Mouse (Mus musculus) megakaryocyte, adult 5-6 weeks (primary cell): ENCODE measurements around the gene Hes1. TPM values are rescaled to one million over a fixed set of nuclear protein-coding genes. Genes with fewer than 3 reads are reported as not detected.

ENCODE experiments used
- ATAC-seq: 2 replicates; pipeline ENCODE4 v1.8.0; 2016; ENCODE audit warnings: mild to moderate bottlenecking, inconsistent platforms; ENCODE audit not compliant: poor library complexity, severe bottlenecking
- total RNA-seq, 2 experiments: library from RNA; stranded (forward) in 1 of 2; stranded (reverse) in 1 of 2; fragments of 153-499, 151-499 nt in 1 of 2; fragments of 221-1000, 200-1000 nt in 1 of 2; gene quantifications; 2 replicates each; pipeline versions ENCODE4 v1.2.3 to v1.2.4; 2015 to 2017

Gene Hes1
- total RNA-seq (2015) (0.60 and 0.71 TPM in 2 replicates), total RNA-seq (2017) (0.18 and 0.49 TPM in 2 replicates)

- peak; percentile 39 for ATAC-seq
Measured at GRCm38 (mm10) chr16:30063984-30064453, at the start of gene Hes1. Gene Hes1 (plus strand): TSS chr16:30064384.

DNA sequence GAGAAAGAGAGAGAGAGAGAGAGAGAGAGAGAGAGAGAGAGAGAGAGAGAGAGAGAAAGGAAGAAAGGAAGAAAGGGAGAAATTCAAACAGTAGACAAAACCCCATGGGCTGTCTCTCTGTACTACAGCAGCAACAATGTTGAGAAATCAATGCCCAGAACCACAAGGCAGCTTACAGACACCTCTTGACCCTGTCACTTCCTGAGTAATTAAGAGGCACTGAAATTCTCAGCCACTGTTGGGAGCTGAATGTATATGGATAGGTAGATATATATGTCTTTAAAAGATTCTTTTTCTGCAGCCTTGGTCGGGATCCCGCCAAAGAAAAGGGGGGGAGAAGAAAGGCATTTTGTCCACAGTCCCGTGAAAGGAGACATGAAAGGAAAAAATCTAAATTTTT, 48.1 kb upstream of the Hes1 start:
- ATAC-seq = peak; percentile 79

DNA sequence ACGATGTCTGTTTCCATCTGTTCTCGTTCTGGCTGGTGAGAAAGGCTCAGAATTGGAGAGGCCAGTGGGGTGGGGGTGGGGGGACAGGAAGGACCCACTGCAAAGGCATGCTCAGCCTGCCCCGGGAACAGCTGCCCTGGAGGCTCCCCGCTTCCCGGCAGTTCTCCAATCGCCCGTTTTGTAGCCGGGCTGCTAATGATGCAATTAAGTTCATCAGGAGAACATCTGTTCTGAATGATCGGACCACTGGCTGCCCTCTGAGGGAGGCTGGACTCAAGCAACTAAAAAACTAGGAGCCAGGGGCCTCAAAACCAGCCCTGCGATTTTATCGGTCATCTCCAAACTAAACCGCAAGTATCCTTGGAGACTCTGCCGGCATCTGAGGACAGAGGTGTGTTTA, 44.1 kb upstream of the Hes1 start:
- ATAC-seq = no peak

DNA sequence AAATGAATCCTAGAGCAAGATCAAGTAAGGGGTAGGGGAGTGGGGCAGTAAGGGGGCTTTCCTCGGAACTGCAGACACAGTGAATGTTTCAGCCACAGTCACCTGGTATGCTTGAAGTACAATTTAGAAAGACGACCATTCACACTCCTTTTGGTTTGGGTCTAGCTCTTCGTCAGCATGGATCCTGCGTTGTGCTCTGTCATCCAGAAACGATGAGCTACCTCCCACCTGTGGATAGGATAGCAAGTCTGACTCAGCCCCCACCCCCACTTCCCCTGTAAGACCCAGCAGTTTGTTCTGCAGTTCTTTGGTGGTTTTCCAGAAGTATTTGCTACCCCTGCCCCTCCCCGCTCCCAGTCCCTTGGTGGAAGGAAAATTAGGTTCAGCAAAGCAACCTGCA, 41.8 kb upstream of the Hes1 start:
- ATAC-seq = no peak

GRCm38 (mm10) chr16:30022890-30023797, 41.0 kb upstream of the Hes1 start:
- ATAC-seq = peak; percentile 72

DNA sequence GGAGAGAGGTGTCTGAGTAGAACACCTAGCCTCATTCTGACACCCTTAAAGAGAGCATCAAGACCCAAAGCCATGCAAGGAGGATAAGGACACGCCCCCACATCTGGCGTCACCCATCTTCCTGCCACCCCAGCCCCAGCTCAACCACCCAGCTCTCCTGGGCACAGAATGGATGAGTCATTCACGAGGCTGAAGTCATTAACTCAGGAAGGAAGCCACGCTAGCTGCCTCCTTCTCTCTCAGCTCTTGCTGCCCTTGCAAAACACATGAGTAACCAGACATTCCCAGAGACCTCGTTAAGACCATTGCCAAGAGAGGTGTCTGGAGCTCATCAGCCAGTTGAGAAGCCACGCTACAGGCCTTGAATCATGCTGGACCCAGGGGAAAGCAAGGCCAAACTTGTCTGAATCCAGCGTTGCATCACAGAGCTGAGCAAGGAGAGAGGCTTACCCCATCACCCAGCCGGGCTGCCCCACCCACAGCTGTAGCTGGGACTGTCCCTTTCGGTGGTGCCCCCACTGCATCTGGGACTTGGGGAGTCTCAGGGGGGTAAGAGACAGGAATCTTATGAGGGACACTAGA, 39.4 kb upstream of the Hes1 start:
- peak; percentile 93 for ATAC-seq

GRCm38 (mm10) chr16:30028184-30028583, 36.0 kb upstream of the Hes1 start:
- no peak for ATAC-seq

DNA sequence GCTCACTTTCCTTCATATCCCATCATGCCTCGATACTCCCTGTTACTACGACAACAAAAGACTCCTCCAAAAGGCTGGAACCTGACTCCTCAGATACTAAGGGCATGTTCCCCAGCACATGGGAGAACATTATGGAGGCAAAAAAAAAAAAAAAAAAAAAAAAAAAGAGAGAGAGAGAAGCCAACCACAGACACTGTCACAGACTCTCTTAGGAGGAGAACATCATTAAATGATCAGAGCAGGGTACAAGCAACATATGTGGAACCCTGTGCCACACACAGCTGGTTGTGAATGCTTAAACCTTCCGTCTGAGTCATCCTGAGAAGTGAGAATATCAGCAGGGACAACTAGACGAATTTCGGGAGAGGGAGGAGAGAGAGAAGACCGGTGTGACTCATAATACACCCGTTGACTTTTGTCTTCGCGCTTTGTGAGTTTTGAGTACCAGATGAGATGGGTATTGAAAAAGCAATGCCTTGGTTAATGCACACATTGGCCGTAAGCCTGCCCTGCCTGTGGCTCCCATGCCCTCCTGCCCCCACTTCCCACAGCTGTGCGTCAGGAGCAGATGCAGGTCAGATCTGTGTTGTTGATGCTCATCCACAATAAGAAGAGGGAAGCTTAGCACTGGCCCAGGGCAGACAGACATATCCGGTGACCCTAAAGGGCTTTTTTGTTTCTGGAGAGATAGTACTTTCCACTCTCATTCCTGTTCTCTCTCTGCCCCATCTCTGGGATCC, 34.8 kb upstream of the Hes1 start:
- no peak for ATAC-seq

DNA sequence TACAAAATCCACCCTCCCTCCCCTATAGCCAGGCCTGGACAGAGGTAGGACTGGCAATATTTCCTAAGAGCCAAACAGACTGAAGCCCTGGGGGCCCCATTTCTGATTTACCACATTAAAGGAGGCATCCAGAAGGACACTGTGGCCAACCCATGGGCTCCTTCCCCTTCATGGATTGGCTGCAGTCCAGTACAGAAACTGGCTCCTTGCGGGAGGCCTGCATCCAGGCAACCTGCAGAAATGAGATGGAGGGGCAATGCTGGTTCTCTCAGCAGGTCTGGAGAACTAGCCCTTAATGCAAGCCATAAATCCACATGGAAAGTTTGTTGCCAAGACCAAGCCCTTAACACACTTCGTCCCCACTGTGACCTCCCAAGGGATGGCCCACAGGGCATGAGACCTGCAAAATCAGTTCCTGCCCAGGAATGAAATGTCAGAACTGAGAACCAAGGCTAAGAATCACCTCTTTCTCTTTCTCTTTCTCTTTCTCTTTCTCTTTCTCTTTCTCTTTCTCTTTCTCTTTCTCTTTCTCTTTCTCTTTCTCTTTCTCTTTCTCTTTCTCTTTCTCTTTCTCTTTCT, 31.8 kb upstream of the Hes1 start:
- no peak for ATAC-seq

GRCm38 (mm10) chr16:30033390-30033789, 30.8 kb upstream of the Hes1 start:
- ATAC-seq = no peak

DNA sequence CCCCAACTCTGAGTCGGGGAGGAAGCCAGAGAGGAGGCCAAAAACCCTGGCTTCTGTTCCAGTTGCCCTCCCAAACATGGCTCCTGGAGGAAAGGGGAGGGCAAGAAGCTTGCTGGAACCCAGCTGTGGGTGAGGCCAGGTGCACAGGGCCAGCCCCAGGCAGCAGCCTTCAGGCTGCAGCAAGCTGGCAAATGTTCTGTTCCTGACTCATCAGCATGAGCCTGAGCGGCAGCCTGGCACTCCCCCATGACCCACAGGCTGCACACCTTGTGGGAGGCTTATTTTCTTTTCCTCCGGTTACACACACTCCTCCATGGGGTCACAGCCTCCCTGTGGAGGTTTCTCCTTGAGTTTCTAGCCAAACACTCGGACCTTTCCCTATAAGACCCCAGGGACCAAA, 30.2 kb upstream of the Hes1 start:
- no peak for ATAC-seq

DNA sequence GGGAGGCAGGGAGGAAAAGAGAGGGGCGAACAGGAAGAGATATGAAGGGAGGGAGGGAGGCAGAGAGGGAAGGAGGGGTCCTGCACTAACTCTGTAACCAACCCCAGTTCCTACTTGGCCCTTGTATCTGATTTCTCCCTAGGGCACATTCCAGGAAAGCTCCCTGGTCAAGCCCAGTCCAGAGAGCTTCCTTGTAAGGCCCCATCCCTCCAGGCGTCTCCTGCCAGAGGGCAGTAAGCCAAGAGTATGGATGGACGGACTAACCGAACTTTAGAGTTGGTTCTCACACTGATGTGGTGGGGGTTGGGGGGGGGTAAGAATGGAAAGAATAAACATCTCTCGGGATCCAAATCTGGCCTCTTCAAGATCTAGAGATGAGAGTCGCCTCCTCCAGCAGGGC, 29.7 kb upstream of the Hes1 start:
- no peak for ATAC-seq

DNA sequence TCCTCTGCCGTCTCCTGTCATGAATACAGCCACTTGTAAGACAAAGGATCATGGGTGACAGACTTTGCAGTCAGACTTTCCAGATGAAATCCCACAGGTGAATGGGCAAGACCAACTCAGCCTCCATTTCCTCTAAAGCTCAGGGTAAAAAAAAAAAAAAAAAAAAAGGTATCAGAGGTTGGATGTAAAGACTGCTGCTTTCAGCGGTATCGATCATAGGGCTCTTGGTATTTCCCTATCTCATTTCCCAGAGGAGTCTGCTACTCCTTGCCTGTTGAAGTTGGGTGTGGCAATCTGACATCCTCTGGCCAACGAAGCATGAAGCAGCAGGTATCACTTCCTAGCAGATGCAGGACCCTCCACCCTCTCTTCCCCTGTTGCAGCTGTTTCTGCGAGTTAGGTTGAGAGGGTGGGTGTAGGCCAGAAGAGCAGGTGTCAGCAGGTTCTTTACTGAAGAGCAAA, 29.2 kb upstream of the Hes1 start:
- no peak for ATAC-seq

- ATAC-seq = no peak
Measured at GRCm38 (mm10) chr16:30036104-30036503, 28.1 kb upstream of the Hes1 start.

DNA sequence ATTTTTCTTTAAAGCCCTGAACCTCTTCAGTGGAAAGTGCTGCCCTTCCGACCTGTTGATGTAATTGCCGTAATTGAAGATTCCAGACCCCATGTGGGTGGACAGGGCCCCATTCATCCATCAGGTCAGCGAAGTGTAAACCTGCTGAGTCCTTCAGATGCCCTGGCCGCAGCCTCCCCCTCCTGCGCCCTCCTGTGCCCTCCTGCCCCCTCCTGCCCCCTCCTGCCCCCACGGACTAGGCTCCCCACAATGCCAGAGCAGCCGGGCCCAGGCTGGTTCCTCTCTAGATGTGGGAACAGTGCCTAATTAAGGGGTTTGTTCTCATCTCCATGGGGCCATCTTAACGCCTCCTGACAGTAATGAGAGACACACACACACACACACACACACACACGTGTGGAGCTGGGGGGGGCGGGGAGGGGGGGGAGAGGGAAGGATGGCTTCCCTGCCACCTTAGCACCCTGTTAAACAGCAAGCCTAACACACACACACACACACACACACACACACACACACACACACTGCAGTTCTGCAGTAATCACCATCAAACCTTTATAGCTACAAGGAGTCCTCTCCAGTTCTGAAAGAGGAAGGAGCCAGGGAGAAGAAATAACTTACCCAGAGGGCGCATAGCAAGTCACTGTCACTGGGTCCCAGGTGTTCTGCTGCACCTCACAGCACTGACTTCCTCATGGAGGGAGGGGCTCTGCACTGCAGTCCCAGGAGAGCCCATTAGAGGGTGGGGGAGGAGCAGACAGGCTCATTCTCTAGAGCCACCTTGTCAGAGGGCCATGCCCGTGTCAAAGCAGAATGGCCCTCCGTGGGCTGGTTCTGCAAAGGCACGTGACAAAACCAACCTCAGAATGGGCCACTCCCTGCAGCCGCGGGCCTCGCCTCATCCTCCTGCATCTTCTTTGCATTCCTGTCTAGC, 25.3 kb upstream of the Hes1 start:
- ATAC-seq = peak; percentile 86

- ATAC-seq = no peak
Measured at GRCm38 (mm10) chr16:30039841-30040240, 24.3 kb upstream of the Hes1 start.

- ATAC-seq = no peak
Measured at GRCm38 (mm10) chr16:30042859-30043258, 21.3 kb upstream of the Hes1 start.

DNA sequence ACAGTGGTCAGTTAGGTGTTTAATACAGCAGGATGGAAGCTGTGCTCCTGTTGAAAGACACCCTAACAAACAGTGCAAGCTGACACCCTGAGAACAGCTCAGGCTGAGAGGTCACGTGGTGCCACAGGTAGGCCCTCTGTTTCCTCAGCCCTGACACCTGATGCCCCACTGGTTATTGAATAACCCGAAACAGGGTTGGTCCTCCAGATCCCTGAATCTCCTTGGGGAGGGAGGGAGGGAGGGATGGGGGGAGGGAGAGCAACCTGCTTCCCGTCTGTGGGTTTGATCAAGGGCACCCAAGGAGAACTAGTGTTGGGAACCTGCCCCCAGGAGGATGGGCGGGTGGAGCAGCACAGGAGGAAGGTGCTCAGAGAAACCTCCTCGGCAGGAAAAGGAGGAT, 18.6 kb upstream of the Hes1 start:
- no peak for ATAC-seq

GRCm38 (mm10) chr16:30047010-30047409, 17.2 kb upstream of the Hes1 start:
- ATAC-seq = 0 out of 2 replicates have a peak, but pooled peaks have one; percentile 33

DNA sequence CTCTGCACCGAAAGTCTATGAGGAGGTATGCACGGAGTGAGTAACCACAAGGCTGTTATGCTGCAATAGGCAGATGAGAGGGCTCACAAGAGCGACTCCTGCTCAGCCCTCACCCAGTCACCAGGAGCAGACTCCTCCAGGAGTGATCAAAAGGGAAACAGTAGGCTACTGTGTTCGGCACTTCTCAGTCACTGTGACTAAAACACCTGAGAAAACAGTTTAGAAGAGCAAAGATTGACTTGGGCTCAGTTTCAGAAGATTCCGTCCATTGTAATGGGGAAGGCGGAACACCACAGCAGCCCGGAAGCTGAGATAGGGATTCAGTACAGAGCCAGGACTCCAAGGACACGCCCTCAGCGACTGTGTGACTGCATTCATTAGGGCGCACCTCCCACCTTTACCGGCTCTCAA, 16.8 kb upstream of the Hes1 start:
- ATAC-seq = no peak
